Mouse (Mus musculus) megakaryocyte progenitor cell, adult 5-6 weeks (primary cell): ENCODE measurements around the gene Prr15l. TPM values are rescaled to one million over a fixed set of nuclear protein-coding genes. Genes with fewer than 3 reads are reported as not detected.
A peak's percentile ranks its signal among the peaks of the same experiment; 100 is the strongest.

Source experiments
- ATAC-seq: replicated peaks from 2 replicates; pipeline ENCODE4 v1.8.0; 2016; ENCODE audit warnings: mild to moderate bottlenecking, moderate TSS enrichment, inconsistent platforms; ENCODE audit not compliant: poor library complexity
- total RNA-seq, 2 experiments: library from RNA; stranded (forward) in 1 of 2; stranded (reverse) in 1 of 2; fragments of 157-497, 149-512 nt in 1 of 2; fragments of 200-1000 nt in 1 of 2; gene quantifications; 2 replicates each; pipeline versions ENCODE4 v1.2.3 to v1.2.4; 2015 to 2017

The Prr15l gene
- total RNA-seq, 2 experiments from 2014 or later: not detected

DNA sequence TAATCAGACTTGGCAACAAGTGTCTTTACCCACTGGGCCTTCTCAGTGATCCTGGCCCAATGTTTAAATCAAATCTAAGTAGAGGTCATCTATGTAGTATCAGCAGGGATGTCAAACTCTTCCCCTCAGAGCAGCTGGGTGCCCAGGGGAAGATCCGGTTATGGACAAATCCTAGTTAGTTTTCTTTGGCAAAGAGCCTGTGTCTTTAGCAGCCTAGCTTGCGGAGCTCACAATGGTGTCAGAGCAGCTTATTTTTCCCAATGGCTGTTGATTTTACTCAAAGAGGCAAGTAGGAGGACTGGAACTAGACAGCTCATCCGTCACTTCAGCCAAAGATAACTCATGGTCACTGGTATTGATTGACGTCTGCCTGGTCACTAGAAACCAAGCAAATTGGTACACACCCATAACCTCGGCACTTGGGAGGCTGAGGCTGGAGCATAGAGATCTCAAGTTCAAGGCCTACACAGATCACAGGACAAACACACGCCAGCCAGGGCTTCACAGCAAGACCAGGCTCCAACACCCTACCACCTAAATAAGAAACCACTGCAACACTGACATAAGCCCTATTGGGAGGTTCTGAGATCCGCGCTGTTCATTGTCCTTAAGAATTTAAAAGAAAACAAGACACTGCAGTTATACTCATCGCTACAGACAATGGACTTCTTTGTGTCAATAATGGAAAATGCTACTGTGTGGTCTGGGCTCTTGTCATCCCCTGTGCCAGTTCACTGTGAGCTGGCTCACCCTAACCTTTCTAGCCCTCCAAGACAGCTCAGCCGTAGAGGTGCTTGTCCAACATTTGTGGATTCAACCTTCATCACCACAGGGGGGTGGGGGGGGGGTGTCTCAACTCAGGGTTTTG is 47.8 kb downstream of the Prr15l start:
- no peak for ATAC-seq

DNA sequence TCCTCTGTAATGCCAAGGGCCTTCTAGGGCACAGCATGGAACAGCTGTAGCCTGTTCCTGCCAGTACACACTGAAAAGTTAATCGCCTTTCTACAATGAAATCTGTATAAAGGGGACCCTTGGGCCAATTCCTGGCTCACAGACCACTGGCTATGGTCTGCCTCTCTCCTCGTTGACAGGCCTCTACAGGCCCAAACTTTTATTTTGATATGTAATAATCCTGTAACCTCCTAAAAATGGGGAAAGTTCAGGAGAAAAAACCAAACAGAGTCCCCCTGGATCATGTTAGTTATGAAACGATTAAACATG is 48.4 kb downstream of the Prr15l start:
- no peak for ATAC-seq

DNA sequence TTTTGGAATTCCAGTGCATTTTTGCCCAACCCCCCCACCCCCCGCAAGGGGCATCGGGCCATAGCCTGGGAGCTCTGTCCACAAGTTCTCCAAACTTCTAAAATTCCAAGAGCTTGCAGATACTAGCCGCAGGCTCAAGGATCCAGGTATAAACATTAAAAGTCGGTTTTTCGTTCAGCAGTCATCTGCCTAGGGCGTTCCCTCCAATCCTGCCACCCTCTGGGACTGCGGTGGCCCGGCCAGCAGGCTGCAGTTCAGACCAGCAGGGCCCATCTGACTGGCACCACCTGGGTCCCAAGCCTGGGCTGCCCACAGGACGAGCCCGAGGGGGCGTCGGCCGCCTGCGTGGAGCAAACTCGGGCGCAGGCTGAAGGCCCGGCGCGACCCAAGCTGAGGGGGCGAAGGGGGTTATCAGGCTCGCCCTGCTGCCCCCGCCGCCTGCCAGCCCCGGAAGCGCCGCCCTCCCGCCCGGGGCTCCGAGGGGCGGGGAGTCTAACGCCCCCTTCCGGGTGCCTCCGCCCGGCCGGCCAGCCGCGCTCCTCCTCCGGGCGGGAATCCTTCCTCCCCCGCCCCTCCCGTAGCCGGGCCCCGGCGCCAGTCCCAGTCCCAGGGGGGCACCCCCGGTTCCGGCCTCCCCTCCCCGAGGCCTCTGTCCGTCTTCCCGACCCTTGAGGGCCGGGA is 49.1 kb downstream of the Prr15l start:
- peak; percentile 29 for ATAC-seq

DNA sequence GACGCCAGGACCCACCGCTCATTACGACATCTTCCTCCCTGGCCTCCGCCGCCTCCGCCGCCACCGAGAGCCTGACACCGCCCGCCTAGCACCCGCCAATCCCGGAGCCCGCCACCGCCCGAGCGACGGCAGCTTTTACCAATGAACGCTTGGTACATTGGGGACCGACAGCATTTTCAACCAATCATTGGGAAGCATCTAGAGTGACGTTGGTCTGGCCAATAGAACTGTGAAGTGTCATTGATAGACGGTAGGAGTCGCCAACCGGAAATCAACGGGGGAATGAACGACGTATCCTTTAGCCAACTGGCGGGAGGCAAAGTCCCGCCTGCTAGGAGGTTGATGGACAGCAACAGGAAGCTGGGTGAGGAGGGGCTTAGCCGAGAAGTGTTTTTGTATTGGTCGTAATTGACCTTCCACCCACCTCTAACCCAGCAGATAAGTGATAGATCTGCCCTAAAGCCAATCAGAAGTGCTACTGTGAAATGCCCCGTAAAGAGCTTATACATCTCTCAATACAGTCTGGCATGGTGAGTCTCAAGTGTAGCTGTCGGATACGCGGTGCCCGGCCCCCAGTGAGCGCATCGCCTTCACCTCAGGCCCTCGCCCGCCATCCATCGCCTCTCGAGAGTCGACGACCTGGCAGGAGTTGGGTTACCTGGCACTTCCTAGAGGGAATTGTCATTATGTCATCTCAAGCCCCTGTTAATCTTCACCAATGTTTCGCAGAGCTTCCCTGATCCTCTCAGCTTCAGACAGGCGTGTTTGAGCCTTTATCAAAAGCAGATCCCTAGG is 49.9 kb downstream of the Prr15l start:
- ATAC-seq: peak; percentile 83

DNA sequence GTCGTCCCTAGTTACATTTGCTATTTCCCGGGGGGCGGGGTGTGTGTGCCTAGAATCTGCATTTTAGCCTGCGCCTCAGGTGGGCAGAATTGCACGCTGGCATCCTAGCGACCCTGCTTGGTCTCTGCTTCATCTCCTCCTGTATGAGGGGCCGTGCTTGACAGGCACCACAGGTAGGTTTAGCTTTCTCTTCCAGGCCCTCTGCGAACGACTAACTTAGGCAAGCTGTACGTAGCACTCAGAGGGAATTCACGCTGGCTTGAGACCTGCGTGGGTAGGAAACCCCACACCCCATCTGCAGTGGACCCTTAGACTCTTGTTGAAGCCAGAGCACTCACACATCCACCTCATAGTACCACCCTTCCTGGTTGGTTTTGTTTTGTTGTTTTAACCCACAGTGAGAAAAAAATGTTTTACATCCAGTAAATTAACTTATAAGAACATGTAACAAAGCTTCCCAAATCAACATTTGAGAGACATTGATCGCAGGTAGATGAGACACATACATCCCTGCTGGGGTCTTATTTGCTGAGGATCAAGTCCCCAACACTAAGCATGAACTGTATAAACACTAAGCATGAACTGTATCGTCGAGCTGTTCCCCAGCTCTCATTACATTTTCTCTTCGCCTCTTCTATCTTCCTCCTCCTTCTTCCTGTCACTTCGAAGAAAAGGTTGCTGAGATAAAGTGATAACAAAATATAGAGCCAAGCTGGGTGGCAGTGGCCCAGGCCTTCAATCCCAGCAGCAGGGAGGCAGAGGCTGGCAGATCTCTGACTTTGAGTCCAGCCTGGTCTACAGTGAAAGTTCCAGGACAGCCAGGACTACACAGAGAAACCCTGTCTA is 50.7 kb downstream of the Prr15l start:
- no peak for ATAC-seq

DNA sequence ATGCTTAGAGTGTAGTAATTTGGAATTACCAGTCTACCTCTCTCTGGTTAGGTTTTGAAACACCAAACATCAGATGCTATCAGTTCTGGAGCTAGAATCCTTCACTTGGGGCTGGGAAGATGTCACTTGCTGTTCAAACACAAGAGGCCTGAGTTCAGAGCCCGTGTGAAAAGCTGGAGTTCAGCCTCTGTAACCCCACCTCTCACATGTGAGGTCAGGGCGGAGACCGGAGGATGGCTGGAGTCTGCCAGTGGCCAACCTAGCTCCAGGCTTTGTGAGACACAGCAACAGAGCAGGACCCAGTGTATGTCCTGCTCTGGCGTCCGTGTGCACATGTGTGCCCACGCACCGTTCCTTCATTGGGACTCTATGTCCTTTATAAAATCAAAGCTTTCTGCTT is 51.4 kb downstream of the Prr15l start:
- ATAC-seq: no peak

DNA sequence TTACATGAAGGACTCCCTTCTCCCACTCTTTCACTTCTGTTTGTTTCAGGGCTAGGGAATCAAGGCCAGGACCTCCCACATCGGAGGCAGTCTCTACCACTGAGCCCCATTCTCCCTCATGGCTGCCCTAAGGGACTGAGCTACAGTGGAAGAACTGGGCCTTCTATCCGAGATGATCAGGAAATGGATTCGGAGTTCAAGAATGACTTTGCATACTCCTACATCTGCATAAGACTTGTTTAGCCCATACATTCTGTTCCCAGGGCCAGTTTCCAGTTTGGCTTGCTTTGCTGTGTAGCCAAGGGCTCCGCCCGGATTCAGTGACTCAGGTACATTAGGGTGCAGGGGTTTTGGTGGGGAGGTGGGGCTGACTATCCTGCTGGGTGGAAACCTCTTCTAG is 52.1 kb downstream of the Prr15l start:
- no peak for ATAC-seq

DNA sequence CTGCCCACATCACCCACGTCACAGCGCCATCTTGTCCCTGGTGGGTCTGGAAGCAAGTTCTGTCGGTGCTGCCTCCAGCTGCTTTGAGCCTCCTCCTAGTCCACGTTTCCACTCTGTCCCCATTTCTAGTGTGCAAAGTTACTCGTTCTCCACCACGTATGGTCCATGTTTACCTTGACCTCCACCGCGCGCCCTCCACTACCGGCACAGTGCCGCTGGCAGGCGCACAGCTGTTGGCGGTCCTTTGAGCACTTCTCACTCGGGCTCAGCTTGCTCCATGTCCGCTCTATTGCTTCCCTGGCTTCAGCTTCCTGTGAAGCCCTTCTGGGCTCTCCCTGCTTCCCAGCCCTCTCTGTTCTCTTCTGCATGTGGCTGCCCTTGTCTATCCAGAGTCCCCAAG is 53.6 kb downstream of the Prr15l start:
- no peak for ATAC-seq

DNA sequence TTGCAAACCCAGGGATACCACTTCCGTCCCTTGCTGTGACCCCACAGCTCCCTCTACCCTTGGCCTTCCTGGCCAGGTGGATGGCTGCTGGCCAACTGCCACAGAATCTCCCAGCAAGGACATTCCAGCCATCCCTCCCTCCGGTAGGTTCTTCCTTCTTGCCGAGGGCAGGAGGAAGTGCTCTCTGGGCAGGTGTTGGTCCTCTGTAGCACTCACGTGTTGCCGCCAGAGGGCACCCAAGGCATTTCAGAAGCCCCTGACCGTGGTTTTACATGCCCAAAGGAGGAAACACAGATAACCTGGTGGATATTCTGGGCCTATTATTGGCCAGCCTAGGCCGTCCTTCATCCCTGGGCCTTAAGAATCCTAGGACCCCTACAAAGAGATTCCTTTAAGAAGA is 54.5 kb downstream of the Prr15l start:
- peak; percentile 42 for ATAC-seq

DNA sequence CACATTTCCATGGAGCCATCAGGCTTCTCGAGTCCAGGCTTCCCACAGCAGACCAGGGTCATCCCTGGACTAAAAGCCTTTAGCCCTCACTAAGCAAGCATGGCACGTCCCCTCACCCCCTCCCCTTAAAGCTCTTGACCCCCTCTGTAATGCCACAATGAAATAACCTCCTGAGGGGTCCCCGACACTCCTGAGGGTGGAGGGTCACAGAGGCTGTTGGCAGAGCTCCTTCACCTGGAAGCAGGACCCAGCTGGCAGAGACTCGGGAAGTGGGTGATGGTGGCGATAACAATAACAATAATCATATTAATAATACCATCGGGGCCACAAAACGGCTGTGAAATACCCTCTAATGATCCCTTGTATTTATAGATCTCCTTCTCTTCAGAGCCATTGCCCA is 55.0 kb downstream of the Prr15l start, which contains the start of gene Sp2:
Gene Sp2 (minus strand): TSS at position 101 of the 400 bp plus-strand sequence.
- no peak for ATAC-seq

DNA sequence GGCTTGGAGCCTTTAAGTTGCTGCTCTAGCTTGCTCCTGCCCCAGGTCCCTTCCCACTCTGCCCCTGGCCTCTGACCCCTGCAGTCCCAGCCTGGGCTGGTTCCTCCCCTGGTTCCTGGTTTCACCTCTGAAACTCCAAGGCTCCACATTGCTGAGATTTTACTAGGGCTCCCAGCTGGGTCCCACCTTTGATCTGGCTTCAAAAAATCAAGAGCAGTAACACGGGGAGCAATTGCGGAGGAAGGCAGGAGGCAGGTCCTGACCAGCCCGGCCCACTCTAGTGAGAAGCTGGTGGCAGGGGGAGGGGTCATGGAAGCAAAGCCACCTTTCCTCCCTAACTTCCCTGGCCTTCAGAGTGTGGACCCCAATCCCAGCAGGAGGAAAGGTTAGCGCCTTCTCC is 57.0 kb downstream of the Prr15l start:
- no peak for ATAC-seq

DNA sequence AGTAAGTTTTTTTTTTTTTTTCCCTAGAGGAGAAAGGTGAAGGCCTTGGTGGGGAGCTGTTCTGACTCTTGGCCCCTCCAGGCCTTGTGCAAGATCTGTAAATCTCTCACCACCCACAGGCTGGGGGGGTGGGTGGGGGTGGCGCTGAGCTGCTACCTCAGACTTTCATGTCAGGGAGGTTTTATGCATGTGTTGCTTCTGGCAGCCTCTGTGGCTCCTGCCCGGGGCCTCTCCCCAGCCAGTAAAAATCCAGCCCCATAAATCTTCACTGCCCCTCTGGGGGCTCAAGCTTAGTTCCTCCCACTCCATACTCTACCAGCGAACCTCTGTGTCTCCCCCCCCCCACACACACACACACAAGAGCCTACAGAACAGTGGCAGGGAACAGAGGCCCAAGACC is 58.6 kb downstream of the Prr15l start:
- ATAC-seq: no peak

Other genes starting within 250 kb of the Prr15l start
- gene Snx11, start 150.5 kb upstream of the Prr15l start, total RNA-seq (2015): 8.6 and 9.6 TPM in 2 replicates
- 16.9 and 17.3 TPM in 2 replicates for gene Snx11, start 150.5 kb upstream of the Prr15l start, total RNA-seq (2017)
- 61.3 and 70.5 TPM in 2 replicates for gene Cbx1, start 139.0 kb upstream of the Prr15l start, total RNA-seq (2015)
- gene Cbx1, start 139.0 kb upstream of the Prr15l start, total RNA-seq (2017): 94.4 and 116 TPM in 2 replicates
- 39.0 and 39.8 TPM in 2 replicates for gene Nfe2l1, start 98.1 kb upstream of the Prr15l start, total RNA-seq (2015)
- gene Nfe2l1, start 98.1 kb upstream of the Prr15l start, total RNA-seq (2017): 41.0 and 42.5 TPM in 2 replicates
- gene Copz2, start 78.2 kb upstream of the Prr15l start, total RNA-seq (2015): 6.2 and 6.5 TPM in 2 replicates
- gene Copz2, start 78.2 kb upstream of the Prr15l start, total RNA-seq (2017): 3.3 and 4.0 TPM in 2 replicates
- 30.3 and 31.4 TPM in 2 replicates for gene Cdk5rap3, start 11.6 kb upstream of the Prr15l start, total RNA-seq (2015)
- gene Cdk5rap3, start 11.6 kb upstream of the Prr15l start, total RNA-seq (2017): 70.1 and 74.3 TPM in 2 replicates
- 22.5 and 23.0 TPM in 2 replicates for gene Pnpo, start 15.9 kb downstream of the Prr15l start, total RNA-seq (2015)
- gene Pnpo, start 15.9 kb downstream of the Prr15l start, total RNA-seq (2017): 36.3 and 38.7 TPM in 2 replicates
- gene Sp2, start 54.9 kb downstream of the Prr15l start, total RNA-seq (2015): 21.0 and 27.4 TPM in 2 replicates
- 2.3 and 2.8 TPM in 2 replicates for gene Sp2, start 54.9 kb downstream of the Prr15l start, total RNA-seq (2017)
- not detected in 2 replicates for gene Sp6, start 85.3 kb downstream of the Prr15l start, total RNA-seq (2015)
- 0.03 TPM in 1 of 2 replicates, not detected in the other for gene Sp6, start 85.3 kb downstream of the Prr15l start, total RNA-seq (2017)
- 3.0 and 4.2 TPM in 2 replicates for gene Scrn2, start 101.8 kb downstream of the Prr15l start, total RNA-seq (2015)
- gene Scrn2, start 101.8 kb downstream of the Prr15l start, total RNA-seq (2017): 18.3 and 21.1 TPM in 2 replicates
- gene Lrrc46, start 113.3 kb downstream of the Prr15l start, total RNA-seq (2015): 0.64 and 0.69 TPM in 2 replicates
- not detected in 2 replicates for gene Lrrc46, start 113.3 kb downstream of the Prr15l start, total RNA-seq (2017)
- gene Mrpl10, start 113.5 kb downstream of the Prr15l start, total RNA-seq (2015): 32.1 and 34.0 TPM in 2 replicates
- gene Mrpl10, start 113.5 kb downstream of the Prr15l start, total RNA-seq (2017): 19.7 and 24.5 TPM in 2 replicates
- 8.5 and 9.7 TPM in 2 replicates for gene Osbpl7, start 122.5 kb downstream of the Prr15l start, total RNA-seq (2015)
- gene Osbpl7, start 122.5 kb downstream of the Prr15l start, total RNA-seq (2017): 8.3 and 10.5 TPM in 2 replicates
- not detected in 2 replicates for gene Tbx21, start 187.2 kb downstream of the Prr15l start, total RNA-seq (2015)
- not detected in 2 replicates for gene Tbx21, start 187.2 kb downstream of the Prr15l start, total RNA-seq (2017)
- 3.6 and 4.1 TPM in 2 replicates for gene Tbkbp1, start 223.4 kb downstream of the Prr15l start, total RNA-seq (2015)
- 2.5 and 5.8 TPM in 2 replicates for gene Tbkbp1, start 223.4 kb downstream of the Prr15l start, total RNA-seq (2017)